Mouse (Mus musculus) cerebellum, postnatal 25 days (tissue): ENCODE measurements around the gene Lime1.

Experiments used
- DNase-seq, 2 experiments: peaks; one replicate each; pipeline ENCODE4 v3.0.0; 2021; ENCODE audit warnings: mixed read lengths in 2 of 2

Lime1 gene

GRCm38 (mm10) chr2:181391541-181391940, 11.7 kb downstream of the Lime1 start:
- DNase-seq = no peak

- DNase-seq = peak; percentile 88 to 95
Measured at GRCm38 (mm10) chr2:181392600-181393213, 12.8 kb downstream of the Lime1 start.

DNA sequence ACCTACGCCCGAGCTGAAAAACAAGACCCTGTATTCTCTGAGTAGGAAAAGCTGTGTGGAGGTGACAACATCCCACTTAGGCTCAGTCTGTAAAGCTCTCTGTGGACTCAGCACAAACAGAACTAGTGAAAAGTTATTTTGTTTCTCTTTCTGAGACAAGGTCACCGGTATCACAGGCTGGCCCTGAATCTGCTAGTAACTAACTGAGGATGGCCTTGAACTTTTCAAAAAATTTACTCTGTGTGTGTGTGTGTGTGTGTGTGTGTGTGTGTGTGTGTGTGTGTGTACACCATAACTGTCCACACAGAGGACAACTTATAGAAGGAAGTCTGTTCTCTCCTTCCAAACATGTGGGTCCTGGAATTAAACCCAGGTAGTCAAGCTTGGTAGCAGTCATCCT, 14.2 kb downstream of the Lime1 start:
- DNase-seq = no peak

GRCm38 (mm10) chr2:181397207-181397761, 17.4 kb downstream of the Lime1 start:
- peak; percentile 39 to 41 for DNase-seq

DNA sequence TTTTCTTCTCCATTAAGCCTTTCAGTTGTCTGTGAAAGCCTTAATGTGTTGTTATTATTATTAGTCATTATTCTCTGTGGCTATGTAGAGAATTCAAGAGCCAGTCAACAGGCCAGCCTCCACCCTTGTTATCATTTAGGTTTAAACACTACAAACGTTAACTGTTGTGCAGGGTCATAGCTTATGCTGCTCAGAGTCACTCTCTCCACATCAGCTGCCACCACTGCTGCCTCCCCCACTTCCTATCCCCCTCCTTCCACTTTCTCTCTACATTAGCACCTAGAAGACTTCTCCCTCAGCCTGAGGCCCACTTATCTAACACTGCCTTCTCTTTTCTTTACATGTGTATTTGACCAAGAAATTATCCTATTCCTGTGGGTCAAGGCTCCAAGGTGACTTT, 21.6 kb downstream of the Lime1 start:
- DNase-seq = no peak

- no peak for DNase-seq
Measured at GRCm38 (mm10) chr2:181403722-181404121, 23.8 kb downstream of the Lime1 start.

GRCm38 (mm10) chr2:181409643-181410042, 29.8 kb downstream of the Lime1 start:
- DNase-seq = no peak

GRCm38 (mm10) chr2:181410760-181411473, 31.0 kb downstream of the Lime1 start:
- peak; percentile 67 to 84 for DNase-seq

DNA sequence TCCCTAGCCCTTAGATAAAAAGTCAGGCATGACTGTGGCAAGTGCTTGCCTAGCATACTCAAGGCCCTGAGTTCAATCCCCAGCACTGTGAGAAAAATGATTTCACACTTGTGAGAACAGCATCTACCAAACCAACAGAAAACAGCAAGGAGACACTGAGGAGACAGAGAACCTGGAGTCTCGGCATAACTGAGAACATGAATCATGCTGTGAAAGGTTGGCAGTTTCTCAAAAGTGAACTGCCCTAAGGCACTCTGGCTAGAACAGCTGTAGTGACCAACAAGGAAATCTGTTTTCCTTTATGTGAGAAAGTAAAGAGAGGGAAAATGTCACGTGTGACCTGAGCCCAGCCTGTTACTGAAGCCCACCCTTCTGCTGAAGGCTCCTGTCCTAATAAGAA, 33.3 kb downstream of the Lime1 start:
- no peak for DNase-seq

- peak; percentile 76 to 87 for DNase-seq
Measured at GRCm38 (mm10) chr2:181415945-181416344, 36.1 kb downstream of the Lime1 start.

- no peak for DNase-seq
Measured at GRCm38 (mm10) chr2:181419359-181419758, 39.5 kb downstream of the Lime1 start.

GRCm38 (mm10) chr2:181420426-181420825, 40.5 kb downstream of the Lime1 start:
- no peak for DNase-seq

DNA sequence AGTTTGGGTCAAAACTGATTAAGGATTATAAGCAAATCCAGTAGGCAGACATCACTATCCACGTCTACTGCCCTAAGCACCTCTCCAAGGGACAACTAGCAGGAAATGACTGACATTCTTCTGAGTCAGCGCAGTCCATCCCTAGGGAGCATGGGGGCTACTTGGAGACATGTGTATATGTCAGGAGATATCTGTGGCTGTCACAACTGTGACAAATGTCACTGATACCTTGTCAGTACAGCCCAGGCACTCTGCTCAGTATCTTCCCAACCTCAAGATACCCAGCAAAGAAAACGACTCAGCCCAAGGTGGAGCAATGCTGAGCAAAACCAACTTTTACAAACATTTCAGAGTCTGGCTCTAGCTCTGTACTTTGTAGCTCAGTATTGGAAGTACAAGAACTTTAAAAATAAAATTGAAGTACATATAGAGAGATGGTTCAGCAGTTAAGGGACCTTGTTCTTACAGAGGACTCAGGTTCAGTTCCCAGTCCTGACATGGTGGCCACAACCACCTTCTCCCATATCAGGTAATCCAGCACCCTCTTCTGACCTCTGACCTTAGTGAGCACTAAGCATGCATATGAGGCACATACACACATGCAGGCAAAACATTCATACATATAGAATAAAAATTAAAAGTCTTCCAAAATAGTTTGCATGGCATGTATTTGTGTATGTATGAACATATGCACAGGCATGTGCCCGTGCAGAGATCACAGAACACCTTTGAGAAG, 41.2 kb downstream of the Lime1 start:
- no peak for DNase-seq

DNA sequence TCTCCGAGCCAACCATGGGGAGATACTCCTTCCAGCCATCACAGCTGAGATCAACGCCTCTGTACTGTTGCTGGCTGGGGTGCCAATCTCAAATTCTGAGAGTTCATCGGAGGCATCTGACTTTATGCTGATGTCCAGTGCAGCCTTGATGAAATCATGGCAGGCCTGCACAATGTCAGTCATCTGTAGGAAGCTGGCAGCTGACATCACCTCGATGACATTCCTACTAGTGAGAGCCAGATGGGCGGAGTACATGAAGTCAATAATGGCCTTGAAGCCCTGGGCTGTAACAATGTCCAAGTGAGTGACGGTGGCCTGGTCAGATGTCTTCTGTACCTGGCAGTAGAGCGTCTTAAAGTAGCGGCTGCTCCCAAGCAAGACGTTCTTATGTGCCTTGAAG, 44.0 kb downstream of the Lime1 start:
- DNase-seq = no peak
